Mouse (Mus musculus): Measurements from ENCODE around the gene Gucy2f. TPM values are rescaled to one million over a fixed set of nuclear protein-coding genes. Genes with fewer than 3 reads are reported as not detected.

Gene Gucy2f
- polyA plus RNA-seq, 1 experiment from 2014 or later = 0.04 TPM

DNA sequence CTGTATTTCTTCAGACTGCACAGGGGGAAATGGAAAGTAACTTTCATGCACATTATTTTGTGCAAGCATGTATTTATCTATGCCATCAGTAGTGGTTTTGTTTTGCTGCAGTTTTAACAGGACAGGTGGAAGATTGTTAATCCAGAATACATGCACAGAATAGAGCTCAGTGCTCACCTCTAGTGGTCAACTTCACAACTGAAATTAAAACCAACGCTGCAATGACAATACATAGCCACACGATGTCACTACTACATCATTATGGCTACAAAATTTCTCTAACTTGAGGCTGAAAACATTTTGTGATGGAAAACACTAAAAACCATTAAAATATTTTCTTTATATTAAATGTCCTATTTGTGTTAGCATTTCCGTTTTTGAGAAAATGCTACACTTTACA, 3.6 kb upstream of the Gucy2f start:
- Histone ChIP-seq H3K27me3 (ENCODE audit: control insufficient read depth, insufficient read depth, low read length) (no peaks in the 10 kb centered on the region), H3K9me3 (ENCODE audit: control insufficient read depth, low read length) (no peaks in the 10 kb centered on the region), H3K27ac (ENCODE audit: low read depth, low read length) (no peak overlapping the region), H3K4me2 (ENCODE audit: low read depth, low read length) (no peak overlapping the region), H3K9ac (replicated peaks; ENCODE audit: low read depth, low read length) (no peak overlapping the region), H3K4me3 (ENCODE audit: low read depth, low read length) (no peak overlapping the region), H3K36me3 (ENCODE audit: control insufficient read depth, insufficient read depth, low read length) (no peaks in the 10 kb centered on the region), H3K4me1 (ENCODE audit: control insufficient read depth, insufficient read depth, low read length) (no peaks in the 10 kb centered on the region)
- 9% methylated on average over 3 of the region's 3 CpGs for WGBS
- 0 out of 2 replicates have a peak, but pooled peaks have one; percentile 46 for ATAC-seq (ENCODE audit: low read depth)

- WGBS = 94% methylated on average over 1 of the region's 1 CpGs
- H3K36me3 ChIP-seq (ENCODE audit: control insufficient read depth, insufficient read depth, low read length) = no peaks in the 10 kb centered on the region
- H3K4me1 ChIP-seq (ENCODE audit: control insufficient read depth, insufficient read depth, low read length) = no peaks in the 10 kb centered on the region
- H3K9ac ChIP-seq (replicated peaks; ENCODE audit: low read depth, low read length) = no peak overlapping the region
- no peak overlapping the region for H3K4me3 ChIP-seq (ENCODE audit: low read depth, low read length)
- H3K27me3 ChIP-seq (ENCODE audit: control insufficient read depth, insufficient read depth, low read length) = no peaks in the 10 kb centered on the region
- ATAC-seq (ENCODE audit: low read depth) = no peak
- no peak overlapping the region for H3K27ac ChIP-seq (ENCODE audit: low read depth, low read length)
- H3K4me2 ChIP-seq (ENCODE audit: low read depth, low read length) = no peak overlapping the region
- H3K9me3 ChIP-seq (ENCODE audit: control insufficient read depth, low read length) = no peaks in the 10 kb centered on the region
These were observed 1.2 kb downstream of the Gucy2f start for GRCm38 (mm10) chrX:142195551-142195950.

DNA sequence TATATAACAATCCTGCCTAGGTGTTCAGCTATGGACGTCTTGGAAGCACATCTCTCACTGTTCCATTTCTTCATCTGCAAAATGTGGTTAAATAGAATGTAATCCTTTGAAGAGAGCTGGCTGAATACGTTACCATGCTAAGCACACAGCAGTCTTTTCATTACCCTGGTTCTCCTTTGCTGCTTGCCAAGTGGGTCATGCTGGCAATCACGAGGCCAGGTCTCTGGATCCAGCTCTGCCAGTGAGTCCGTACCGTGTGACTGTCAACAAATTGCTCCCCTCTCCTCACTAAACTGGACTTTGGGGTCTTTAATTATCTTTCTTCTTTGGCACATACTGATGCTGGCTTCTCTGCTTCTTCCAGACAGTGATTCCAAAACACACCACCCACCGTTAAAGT, 2.3 kb downstream of the Gucy2f start:
- no peak for ATAC-seq (ENCODE audit: low read depth)
- H3K9me3 ChIP-seq (ENCODE audit: control insufficient read depth, low read length) = no peaks in the 10 kb centered on the region
- H3K4me2 ChIP-seq (ENCODE audit: low read depth, low read length) = no peak overlapping the region
- no peak overlapping the region for H3K9ac ChIP-seq (replicated peaks; ENCODE audit: low read depth, low read length)
- H3K27me3 ChIP-seq (ENCODE audit: control insufficient read depth, insufficient read depth, low read length) = no peaks in the 10 kb centered on the region
- 66% methylated on average over 6 of the region's 6 CpGs for WGBS
- H3K36me3 ChIP-seq (ENCODE audit: control insufficient read depth, insufficient read depth, low read length) = no peaks in the 10 kb centered on the region
- H3K27ac ChIP-seq (ENCODE audit: low read depth, low read length) = no peak overlapping the region
- no peak overlapping the region for H3K4me3 ChIP-seq (ENCODE audit: low read depth, low read length)
- no peaks in the 10 kb centered on the region for H3K4me1 ChIP-seq (ENCODE audit: control insufficient read depth, insufficient read depth, low read length)

DNA sequence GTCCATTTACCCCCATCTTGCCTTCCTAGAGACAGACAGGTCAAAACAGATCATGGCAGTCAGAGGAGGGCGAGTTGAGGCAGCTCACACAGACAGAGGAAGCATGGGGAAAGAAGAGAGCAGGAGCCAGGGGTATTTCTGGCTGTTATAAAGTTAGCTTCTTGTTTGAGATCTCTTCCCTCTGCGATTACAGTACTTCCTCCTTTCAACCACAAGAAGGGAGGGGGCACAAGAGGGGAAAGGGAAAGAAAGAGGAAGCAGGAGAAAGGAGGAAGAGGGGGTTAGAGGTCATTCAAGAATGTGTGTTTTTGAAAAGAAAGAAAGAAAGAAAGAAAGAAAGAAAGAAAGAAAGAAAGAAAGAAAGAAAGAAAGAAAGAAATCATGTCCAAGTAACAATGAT, 6.4 kb downstream of the Gucy2f start:
- H3K9me3 ChIP-seq (ENCODE audit: control insufficient read depth, low read length) = no peaks in the 10 kb centered on the region
- no peaks in the 10 kb centered on the region for H3K36me3 ChIP-seq (ENCODE audit: control insufficient read depth, insufficient read depth, low read length)
- no peaks in the 10 kb centered on the region for H3K4me1 ChIP-seq (ENCODE audit: control insufficient read depth, insufficient read depth, low read length)
- H3K4me2 ChIP-seq (ENCODE audit: low read depth, low read length) = no peak overlapping the region
- H3K9ac ChIP-seq (replicated peaks; ENCODE audit: low read depth, low read length) = no peak overlapping the region
- ATAC-seq (ENCODE audit: low read depth) = no peak
- H3K27me3 ChIP-seq (ENCODE audit: control insufficient read depth, insufficient read depth, low read length) = no peaks in the 10 kb centered on the region
- no peak overlapping the region for H3K27ac ChIP-seq (ENCODE audit: low read depth, low read length)
- no peak overlapping the region for H3K4me3 ChIP-seq (ENCODE audit: low read depth, low read length)
- 76% methylated on average over 2 of the region's 2 CpGs for WGBS

- Histone ChIP-seq H3K4me1 (ENCODE audit: control insufficient read depth, insufficient read depth, low read length) (no peaks in the 10 kb centered on the region), H3K9me3 (ENCODE audit: control insufficient read depth, low read length) (no peaks in the 10 kb centered on the region), H3K4me3 (ENCODE audit: low read depth, low read length) (no peak overlapping the region), H3K4me2 (ENCODE audit: low read depth, low read length) (no peak overlapping the region), H3K27ac (ENCODE audit: low read depth, low read length) (no peak overlapping the region), H3K36me3 (ENCODE audit: control insufficient read depth, insufficient read depth, low read length) (no peaks in the 10 kb centered on the region), H3K27me3 (ENCODE audit: control insufficient read depth, insufficient read depth, low read length) (no peaks in the 10 kb centered on the region), H3K9ac (replicated peaks; ENCODE audit: low read depth, low read length) (no peak overlapping the region)
- WGBS = 32% methylated on average over 22 of the region's 22 CpGs
- ATAC-seq (ENCODE audit: low read depth) = peak; percentile 89
These were observed 7.6 kb downstream of the Gucy2f start for GRCm38 (mm10) chrX:142189023-142189703.

DNA sequence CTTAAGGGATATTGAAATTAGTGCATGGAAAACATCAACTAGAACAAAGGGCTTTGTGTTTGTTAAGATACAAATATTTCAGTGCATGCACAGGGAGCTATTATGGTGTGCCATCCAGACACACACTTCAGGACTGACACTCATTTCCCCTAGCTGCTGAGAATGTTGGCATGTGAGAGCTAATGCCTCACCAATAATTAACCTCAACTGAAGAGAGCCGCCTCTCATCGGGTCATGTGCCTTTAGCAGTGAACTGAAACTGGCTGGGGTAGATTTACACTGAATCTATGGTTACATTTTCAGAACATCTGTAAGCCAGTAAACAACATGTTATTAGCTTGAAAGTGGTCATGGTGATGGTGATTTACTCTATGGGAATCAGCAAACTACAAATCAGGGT, 14.7 kb downstream of the Gucy2f start:
- H3K4me3 ChIP-seq (ENCODE audit: low read depth, low read length) = no peak overlapping the region
- H3K9me3 ChIP-seq (ENCODE audit: control insufficient read depth, low read length) = no peaks in the 10 kb centered on the region
- no peak overlapping the region for H3K4me2 ChIP-seq (ENCODE audit: low read depth, low read length)
- no peak overlapping the region for H3K9ac ChIP-seq (replicated peaks; ENCODE audit: low read depth, low read length)
- no peaks in the 10 kb centered on the region for H3K27me3 ChIP-seq (ENCODE audit: control insufficient read depth, insufficient read depth, low read length)
- H3K36me3 ChIP-seq (ENCODE audit: control insufficient read depth, insufficient read depth, low read length) = no peaks in the 10 kb centered on the region
- ATAC-seq (ENCODE audit: low read depth) = no peak
- 74% methylated on average over 2 of the region's 2 CpGs for WGBS
- H3K27ac ChIP-seq (ENCODE audit: low read depth, low read length) = no peak overlapping the region
- H3K4me1 ChIP-seq (ENCODE audit: control insufficient read depth, insufficient read depth, low read length) = no peaks in the 10 kb centered on the region

DNA sequence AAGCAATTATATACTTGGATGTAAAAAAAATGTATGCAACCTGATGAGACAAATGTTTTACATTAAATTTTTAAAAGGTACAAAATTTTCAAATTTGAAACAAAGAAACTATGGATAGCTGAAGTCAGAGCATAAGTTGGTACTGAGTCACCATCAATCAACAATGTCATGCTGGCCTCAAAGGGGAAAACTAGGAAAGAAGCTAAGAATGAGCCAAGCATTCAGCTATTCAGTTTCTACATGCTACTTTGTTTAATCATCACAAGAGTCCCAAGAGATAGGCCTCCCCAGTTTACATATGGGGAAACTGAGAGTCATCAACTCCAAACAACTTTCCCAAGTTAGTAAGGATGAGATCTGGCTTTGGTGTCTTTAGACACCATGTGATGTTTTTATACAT, 19.8 kb downstream of the Gucy2f start:
- no peaks in the 10 kb centered on the region for H3K4me1 ChIP-seq (ENCODE audit: control insufficient read depth, insufficient read depth, low read length)
- H3K27me3 ChIP-seq (ENCODE audit: control insufficient read depth, insufficient read depth, low read length) = no peaks in the 10 kb centered on the region
- no peaks in the 10 kb centered on the region for H3K9me3 ChIP-seq (ENCODE audit: control insufficient read depth, low read length)
- ATAC-seq (ENCODE audit: low read depth) = no peak
- H3K4me2 ChIP-seq (ENCODE audit: low read depth, low read length) = no peak overlapping the region
- no peaks in the 10 kb centered on the region for H3K36me3 ChIP-seq (ENCODE audit: control insufficient read depth, insufficient read depth, low read length)
- H3K4me3 ChIP-seq (ENCODE audit: low read depth, low read length) = no peak overlapping the region
- no peak overlapping the region for H3K27ac ChIP-seq (ENCODE audit: low read depth, low read length)
- H3K9ac ChIP-seq (replicated peaks; ENCODE audit: low read depth, low read length) = no peak overlapping the region

GRCm38 (mm10) chrX:142115779-142116178, 81.0 kb downstream of the Gucy2f start:
- H3K27ac ChIP-seq (ENCODE audit: low read depth, low read length) = no peak overlapping the region
- no peaks in the 10 kb centered on the region for H3K4me1 ChIP-seq (ENCODE audit: control insufficient read depth, insufficient read depth, low read length)
- H3K9ac ChIP-seq (replicated peaks; ENCODE audit: low read depth, low read length) = no peak overlapping the region
- no peak overlapping the region for H3K4me2 ChIP-seq (ENCODE audit: low read depth, low read length)
- H3K4me3 ChIP-seq (ENCODE audit: low read depth, low read length) = no peak overlapping the region
- no peak for ATAC-seq (ENCODE audit: low read depth)
- H3K9me3 ChIP-seq (ENCODE audit: control insufficient read depth, low read length) = no peaks in the 10 kb centered on the region
- no peaks in the 10 kb centered on the region for H3K36me3 ChIP-seq (ENCODE audit: control insufficient read depth, insufficient read depth, low read length)
- no peaks in the 10 kb centered on the region for H3K27me3 ChIP-seq (ENCODE audit: control insufficient read depth, insufficient read depth, low read length)

DNA sequence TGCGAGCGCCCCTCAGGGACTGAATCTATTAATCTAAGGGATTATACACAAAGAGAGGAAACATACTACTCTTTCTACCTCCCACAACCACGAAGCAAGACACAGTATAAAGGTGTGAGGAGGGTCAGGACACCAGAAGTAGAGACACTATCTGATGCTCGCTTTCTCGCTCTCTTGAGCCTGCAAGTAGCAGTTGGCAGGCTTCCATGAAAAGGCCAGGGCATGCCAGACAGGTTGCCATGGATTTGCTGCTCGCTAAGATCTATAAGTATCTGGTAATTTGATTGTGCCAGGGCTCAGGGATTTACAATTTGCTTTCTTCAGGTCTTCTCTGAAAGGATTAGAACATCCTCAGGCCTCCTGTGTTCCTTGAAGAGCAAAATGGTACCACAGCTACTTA, 85.5 kb downstream of the Gucy2f start:
- H3K27me3 ChIP-seq (ENCODE audit: control insufficient read depth, insufficient read depth, low read length) = no peaks in the 10 kb centered on the region

More for the DNA sequence above, 85.5 kb downstream of the Gucy2f start:
- Histone ChIP-seq H3K27ac (ENCODE audit: low read depth, low read length) (no peak overlapping the region), H3K9ac (replicated peaks; ENCODE audit: low read depth, low read length) (no peak overlapping the region), H3K4me3 (ENCODE audit: low read depth, low read length) (no peak overlapping the region), H3K4me2 (ENCODE audit: low read depth, low read length) (no peak overlapping the region), H3K9me3 (ENCODE audit: control insufficient read depth, low read length) (no peaks in the 10 kb centered on the region), H3K36me3 (ENCODE audit: control insufficient read depth, insufficient read depth, low read length) (no peaks in the 10 kb centered on the region), H3K4me1 (ENCODE audit: control insufficient read depth, insufficient read depth, low read length) (no peaks in the 10 kb centered on the region)
- no peak for ATAC-seq (ENCODE audit: low read depth)
- 54% methylated on average over 6 of the region's 6 CpGs for WGBS
